Mouse (Mus musculus) limb, embryonic 11.5 days (tissue): ENCODE measurements at regions not wholly inside any gene's neighbourhood (a gene's known extent, or its start where the extent isn't known, plus 50 kb on each side); places are given as distances from the start of the nearest gene placed in this dataset.
A peak's percentile ranks its signal among the peaks of the same experiment; 100 is the strongest.
"Not testable (repeated sequence)": the region's sequence is repeated elsewhere in the genome, so short reads cannot be mapped to it uniquely, and the experiment has no call there.

ENCODE experiments used
- ATAC-seq: fragments of 200-750 bp; cut with Nextera tagmentation; 2 replicates; pipeline ENCODE4 v1.8.0; 2017; ENCODE audit warnings: low read depth; ENCODE audit not compliant: insufficient number of reproducible peaks, low FRiP score, low TSS enrichment
- DNase-seq: peaks from one replicate; pipeline ENCODE4 v3.0.0-alpha.2; 2015; ENCODE audit warnings: low spot score
- H3K27ac ChIP-seq: fragments of 300-500 bp; sonication (generic); replicated peaks from 2 replicates; pipeline ENCODE4 v1.5.1; 2014; ENCODE audit warnings: low read depth, mild to moderate bottlenecking, low read length
- H3K27me3 ChIP-seq: fragments of 300-500 bp; sonication (generic); 2 replicates; pipeline ENCODE4 v1.6.1; 2014; ENCODE audit warnings: mild to moderate bottlenecking, low read length, mixed read lengths; ENCODE audit not compliant: control insufficient read depth, insufficient read depth
- H3K36me3 ChIP-seq: fragments of 300-500 bp; sonication (generic); 2 replicates; pipeline ENCODE4 v1.6.1; 2014; ENCODE audit warnings: mild to moderate bottlenecking, low read length, moderate library complexity, mixed read lengths; ENCODE audit not compliant: control insufficient read depth, insufficient read depth
- H3K4me1 ChIP-seq: fragments of 300-500 bp; sonication (generic); 2 replicates; pipeline ENCODE4 v1.6.1; 2014; ENCODE audit warnings: low read length, mixed read lengths; ENCODE audit not compliant: control insufficient read depth, insufficient read depth
- H3K4me2 ChIP-seq: fragments of 300-500 bp; sonication (generic); 2 replicates; pipeline ENCODE4 v1.6.1; 2014; ENCODE audit warnings: low read depth, mild to moderate bottlenecking, moderate library complexity; ENCODE audit not compliant: severe bottlenecking
- H3K4me3 ChIP-seq: fragments of 300-500 bp; sonication (generic); 2 replicates; pipeline ENCODE4 v1.5.1; 2014; ENCODE audit warnings: low read depth, low read length
- H3K9ac ChIP-seq: fragments of 300-500 bp; sonication (generic); 2 replicates; pipeline ENCODE4 v1.6.1; 2014; ENCODE audit warnings: mild to moderate bottlenecking, low read length
- H3K9me3 ChIP-seq: fragments of 300-500 bp; sonication (generic); 2 replicates; pipeline ENCODE4 v1.6.1; 2016; ENCODE audit warnings: low read length; ENCODE audit not compliant: control insufficient read depth
- WGBS: fragments of 180-500 bp; shearing (Covaris S2); extraction: QIAGEN DNeasy Blood & Tissue Kit; methylation state at CpG from one replicate; pipeline ENCODE4 v1.1.7; 2014; 5-methylcytosine and 5-hydroxymethylcytosine counted together

GRCm38 (mm10) chr9:17742308-17742707 lies 549.6 kb upstream of the Chordc1 start:
- H3K4me1 ChIP-seq = no peaks in the 10 kb centered on the region
- H3K4me3 ChIP-seq = no peak overlapping the region
- 78% methylated on average over 1 of the region's 1 CpGs for WGBS
- DNase-seq = no peak
- H3K4me2 ChIP-seq = no peak overlapping the region
- no peaks in the 10 kb centered on the region for H3K36me3 ChIP-seq
- ATAC-seq = no peak
- H3K27me3 ChIP-seq = no peaks in the 10 kb centered on the region
- H3K9ac ChIP-seq = no peak overlapping the region
- no peak overlapping the region for H3K27ac ChIP-seq
- no peaks in the 10 kb centered on the region for H3K9me3 ChIP-seq

- no peak overlapping the region for H3K27ac ChIP-seq
- H3K4me2 ChIP-seq = no peak overlapping the region
- no peaks in the 10 kb centered on the region for H3K4me1 ChIP-seq
- no peaks in the 10 kb centered on the region for H3K36me3 ChIP-seq
- H3K27me3 ChIP-seq = no peaks in the 10 kb centered on the region
- no peak for ATAC-seq
- H3K9me3 ChIP-seq = no peaks in the 10 kb centered on the region
- no peak overlapping the region for H3K4me3 ChIP-seq
- no peak overlapping the region for H3K9ac ChIP-seq
- DNase-seq = no peak
These were observed 546.7 kb upstream of the Chordc1 start for GRCm38 (mm10) chr9:17745238-17745637.

DNA sequence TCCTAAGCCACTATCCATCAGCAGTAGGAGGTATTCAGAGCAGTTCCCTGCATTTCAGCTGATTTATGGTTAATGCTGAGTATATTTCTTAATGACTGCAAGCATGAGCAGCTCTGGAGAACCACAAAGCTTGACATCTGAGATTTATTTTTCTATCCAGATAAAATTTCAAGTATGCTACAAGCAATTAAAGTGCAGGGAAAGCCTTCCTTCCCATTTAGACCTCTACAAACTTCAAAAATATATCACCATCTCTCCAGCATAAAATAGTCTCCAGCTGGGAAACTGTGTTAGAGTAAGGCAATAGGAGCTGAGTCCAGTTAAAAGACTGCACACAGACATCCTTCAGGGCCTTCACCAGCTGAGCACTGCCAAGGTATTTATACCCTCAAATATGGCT lies 546.2 kb upstream of the Chordc1 start:
- no peak for DNase-seq
- no peak overlapping the region for H3K9ac ChIP-seq

DNA sequence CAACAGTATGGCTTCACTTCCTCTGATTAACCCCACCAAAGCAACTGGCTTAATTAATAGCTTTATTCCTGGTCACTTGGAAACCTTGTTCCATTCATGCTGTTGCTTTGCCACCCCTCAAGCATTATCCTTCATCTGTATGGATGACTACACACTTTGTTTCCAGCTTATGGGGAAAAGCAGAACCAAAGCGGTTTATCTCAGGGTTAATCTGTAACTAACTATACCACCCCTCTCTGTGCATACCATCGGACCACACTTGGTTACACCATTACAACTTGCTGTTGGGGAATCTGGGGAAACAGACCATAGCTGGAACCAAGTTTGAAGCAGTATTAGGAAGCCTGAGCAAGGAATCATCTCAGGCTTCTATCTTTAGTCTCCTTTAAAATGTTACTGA lies 500.1 kb upstream of the Chordc1 start:
- H3K4me1 ChIP-seq, ATAC-seq, H3K36me3 ChIP-seq, H3K27ac ChIP-seq, H3K27me3 ChIP-seq, H3K4me3 ChIP-seq, H3K4me2 ChIP-seq, H3K9ac ChIP-seq, H3K9me3 ChIP-seq, DNase-seq: not testable (repeated sequence)
- WGBS = 91% methylated on average over 2 of the region's 2 CpGs

More for the DNA sequence above, 546.2 kb upstream of the Chordc1 start:
- Histone ChIP-seq H3K27me3 (no peaks in the 10 kb centered on the region), H3K9me3 (no peaks in the 10 kb centered on the region), H3K36me3 (no peaks in the 10 kb centered on the region), H3K4me2 (no peak overlapping the region), H3K4me1 (no peaks in the 10 kb centered on the region), H3K4me3 (no peak overlapping the region), H3K27ac (no peak overlapping the region)
- no peak for ATAC-seq

- H3K27ac ChIP-seq = no peak overlapping the region
- no peak overlapping the region for H3K4me2 ChIP-seq
- no peak overlapping the region for H3K9ac ChIP-seq
- 9% methylated on average over 3 of the region's 3 CpGs for WGBS
- no peaks in the 10 kb centered on the region for H3K9me3 ChIP-seq
- no peak overlapping the region for H3K4me3 ChIP-seq
- H3K4me1 ChIP-seq = no peaks in the 10 kb centered on the region
- no peaks in the 10 kb centered on the region for H3K36me3 ChIP-seq
- ATAC-seq = peak; percentile 51; the same call in 1 of the 2 replicates
- no peak for DNase-seq
- H3K27me3 ChIP-seq = no peaks in the 10 kb centered on the region
These were observed 475.1 kb upstream of the Chordc1 start for GRCm38 (mm10) chr9:17816730-17817403.

GRCm38 (mm10) chr9:17817404-17817736 lies 474.6 kb upstream of the Chordc1 start:
- H3K36me3 ChIP-seq = no peaks in the 10 kb centered on the region
- DNase-seq = no peak
- no peak overlapping the region for H3K4me3 ChIP-seq
- no peaks in the 10 kb centered on the region for H3K27me3 ChIP-seq
- no peak overlapping the region for H3K27ac ChIP-seq
- no peaks in the 10 kb centered on the region for H3K9me3 ChIP-seq
- no peaks in the 10 kb centered on the region for H3K4me1 ChIP-seq
- H3K4me2 ChIP-seq = no peak overlapping the region
- no peak for ATAC-seq
- no peak overlapping the region for H3K9ac ChIP-seq
- 57% methylated on average over 1 of the region's 1 CpGs for WGBS

DNA sequence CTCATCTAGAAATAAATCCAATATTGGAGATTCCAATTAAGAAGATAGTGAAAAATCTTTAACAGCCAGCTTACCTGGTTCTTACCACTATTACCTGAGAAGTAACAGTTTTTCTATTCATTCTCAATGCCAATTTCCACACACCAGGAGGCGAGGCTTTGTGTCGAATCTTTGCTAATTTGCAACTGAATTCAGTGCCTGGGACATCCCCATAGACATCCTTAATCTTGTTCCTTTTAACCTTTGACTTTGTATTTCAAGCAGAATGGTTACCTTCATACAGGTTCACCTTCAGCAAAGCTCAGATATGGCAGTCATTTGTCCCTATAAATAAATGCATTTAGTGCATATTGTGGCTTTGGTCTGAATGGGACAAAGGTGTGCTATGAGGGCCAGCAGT lies 426.4 kb upstream of the Chordc1 start:
- H3K4me3 ChIP-seq = no peak overlapping the region
- no peaks in the 10 kb centered on the region for H3K4me1 ChIP-seq
- no peak for ATAC-seq
- H3K36me3 ChIP-seq = no peaks in the 10 kb centered on the region
- no peak overlapping the region for H3K27ac ChIP-seq
- no peak overlapping the region for H3K9ac ChIP-seq
- no peaks in the 10 kb centered on the region for H3K27me3 ChIP-seq
- DNase-seq = no peak
- WGBS = 80% methylated on average over 2 of the region's 2 CpGs
- no peaks in the 10 kb centered on the region for H3K9me3 ChIP-seq
- no peak overlapping the region for H3K4me2 ChIP-seq

GRCm38 (mm10) chr9:17874795-17875194 lies 417.1 kb upstream of the Chordc1 start:
- 50% methylated on average over 2 of the region's 2 CpGs for WGBS
- no peak for ATAC-seq

More at GRCm38 (mm10) chr9:17874795-17875194, 417.1 kb upstream of the Chordc1 start:
- Histone ChIP-seq H3K27me3 (no peaks in the 10 kb centered on the region), H3K27ac (no peak overlapping the region), H3K9ac (no peak overlapping the region), H3K4me2 (no peak overlapping the region), H3K4me1 (no peaks in the 10 kb centered on the region), H3K4me3 (no peak overlapping the region), H3K36me3 (no peaks in the 10 kb centered on the region), H3K9me3 (no peaks in the 10 kb centered on the region)
- DNase-seq = no peak
